Mouse (Mus musculus): ENCODE results near the gene Notch1.

DNA sequence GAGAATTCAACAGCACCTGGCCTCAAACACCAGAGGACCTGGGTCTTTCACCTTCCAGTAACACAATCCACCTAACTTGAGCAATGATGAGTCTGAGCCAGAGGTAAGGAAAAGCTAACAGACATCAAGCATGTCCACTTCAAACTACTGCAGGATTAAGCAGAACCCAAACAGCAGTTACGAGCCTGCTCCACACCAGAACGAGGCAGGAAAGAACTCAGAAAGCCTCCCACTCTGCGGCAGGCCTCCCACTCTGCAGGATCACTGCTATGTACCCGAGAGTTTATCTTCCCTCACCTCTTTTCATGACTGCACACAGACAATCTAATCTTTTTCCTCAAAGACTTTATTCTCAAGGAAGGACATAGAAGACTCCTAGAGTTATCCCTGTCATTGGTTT, 79.2 kb downstream of the Notch1 start:
- TF ChIP-seq EP300 (IDR thresholded peaks at IDR 0.05; ENCODE audit: low read depth), result no peak
- no peak for TF ChIP-seq CTCF (IDR thresholded peaks at IDR 0.05; ENCODE audit: low read depth)

Measured in liver, embryonic 14.5 days (tissue).